Mouse (Mus musculus): ENCODE data around the gene Elp1.

The Elp1 gene

DNA sequence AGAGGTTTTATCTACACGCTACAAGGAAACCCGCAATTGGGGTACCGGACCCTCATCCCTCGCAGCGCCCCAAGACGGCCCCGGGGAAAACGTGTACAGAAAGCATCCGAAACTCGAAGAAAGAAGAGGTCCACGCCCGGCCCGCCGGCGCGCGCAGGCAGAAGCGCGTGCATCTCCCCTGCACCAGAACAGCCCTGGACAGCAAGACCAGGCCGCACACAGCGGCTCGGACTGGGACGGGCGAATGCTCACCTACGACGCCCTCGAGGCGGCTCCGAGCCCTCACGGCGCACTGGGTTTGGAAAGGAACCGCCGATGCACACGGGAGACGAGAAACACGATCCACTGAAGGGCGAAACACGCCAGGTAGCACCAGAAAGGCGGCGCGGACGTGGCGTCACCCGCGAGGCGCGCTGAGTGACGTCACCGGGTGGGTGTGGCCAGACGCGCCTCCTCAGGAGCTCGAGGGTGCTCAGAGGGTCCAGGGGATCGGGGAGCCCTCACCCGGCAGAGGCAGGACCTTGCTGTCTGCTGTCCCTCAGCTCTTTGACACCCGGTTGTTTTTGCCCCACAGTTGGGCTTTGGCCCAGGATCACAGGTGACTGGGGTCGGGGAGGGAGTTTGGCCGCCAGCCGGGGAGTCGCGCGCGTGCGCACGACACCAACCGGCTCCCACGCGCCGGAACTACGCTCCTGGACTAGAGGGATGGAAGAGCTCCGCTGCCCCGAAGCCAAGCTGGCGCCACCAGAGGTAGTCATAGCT, at the start of gene Elp1, which contains the start of gene Fam206a:
Gene Elp1, minus strand, starts transcription at position 425 of the 762 bp plus-strand sequence.
Gene Fam206a, plus strand, starts transcription at position 439 of the 762 bp plus-strand sequence.
- peak; percentile 99 to 100 for DNase-seq

DNA sequence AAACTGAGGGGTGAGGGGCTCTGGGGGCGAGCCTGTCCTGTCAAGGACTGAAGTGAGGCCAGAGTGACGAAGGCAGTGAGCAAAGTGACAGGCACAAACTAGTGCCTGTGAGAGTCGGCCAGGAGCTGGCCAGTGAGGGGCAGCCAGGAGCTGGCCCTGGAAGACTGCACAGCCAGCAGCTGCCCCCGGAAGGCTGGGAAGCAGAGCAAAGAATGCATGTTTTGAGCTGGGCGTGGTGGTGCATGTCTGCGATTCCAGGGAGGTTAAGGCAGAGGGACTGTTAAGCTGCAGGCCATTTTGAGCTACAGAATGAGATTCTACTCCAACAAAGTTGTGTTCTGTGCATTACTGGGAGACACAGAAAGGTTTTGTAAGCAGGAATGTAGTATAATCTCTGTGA, 48.6 kb upstream of the Elp1 start:
- DNase-seq = peak; percentile 22 to 36

DNA sequence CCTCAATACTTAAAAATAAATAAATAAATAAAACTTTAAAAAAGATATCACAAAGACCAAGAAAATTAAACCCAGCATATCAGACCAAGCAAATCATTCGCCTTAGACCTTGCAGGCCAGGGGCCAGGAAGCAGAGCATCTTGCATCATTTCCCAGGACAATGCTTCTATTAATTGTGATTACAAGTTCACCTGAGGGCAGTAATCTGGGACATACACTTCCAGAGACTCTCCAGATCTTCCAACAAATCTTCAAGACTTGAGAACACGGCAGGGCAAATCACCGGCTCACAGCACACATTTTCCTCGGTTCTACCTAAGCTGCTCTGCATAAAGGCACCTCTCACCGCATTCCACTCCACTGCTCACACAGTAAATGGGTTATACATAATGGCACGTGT, 45.9 kb upstream of the Elp1 start:
- no peak for DNase-seq

DNA sequence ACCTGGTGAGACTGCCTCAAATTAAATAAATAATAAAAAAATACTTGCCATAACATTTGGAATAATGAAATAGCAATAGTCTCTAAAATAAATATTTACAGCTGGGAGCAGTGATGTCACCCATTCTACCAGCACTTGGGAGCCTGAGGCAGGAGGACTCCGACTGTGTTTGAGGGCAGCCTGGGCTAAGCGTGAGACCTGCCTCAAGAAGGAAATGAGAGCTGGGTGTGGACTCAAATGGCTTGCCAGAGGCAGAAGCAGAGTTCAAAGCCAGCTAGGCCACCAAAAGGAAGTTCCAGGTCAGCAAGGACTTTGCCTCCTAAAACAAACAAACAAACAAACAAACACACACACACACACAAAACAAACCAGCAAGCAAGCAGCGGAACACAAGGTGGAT, 45.3 kb upstream of the Elp1 start:
- DNase-seq = no peak

DNA sequence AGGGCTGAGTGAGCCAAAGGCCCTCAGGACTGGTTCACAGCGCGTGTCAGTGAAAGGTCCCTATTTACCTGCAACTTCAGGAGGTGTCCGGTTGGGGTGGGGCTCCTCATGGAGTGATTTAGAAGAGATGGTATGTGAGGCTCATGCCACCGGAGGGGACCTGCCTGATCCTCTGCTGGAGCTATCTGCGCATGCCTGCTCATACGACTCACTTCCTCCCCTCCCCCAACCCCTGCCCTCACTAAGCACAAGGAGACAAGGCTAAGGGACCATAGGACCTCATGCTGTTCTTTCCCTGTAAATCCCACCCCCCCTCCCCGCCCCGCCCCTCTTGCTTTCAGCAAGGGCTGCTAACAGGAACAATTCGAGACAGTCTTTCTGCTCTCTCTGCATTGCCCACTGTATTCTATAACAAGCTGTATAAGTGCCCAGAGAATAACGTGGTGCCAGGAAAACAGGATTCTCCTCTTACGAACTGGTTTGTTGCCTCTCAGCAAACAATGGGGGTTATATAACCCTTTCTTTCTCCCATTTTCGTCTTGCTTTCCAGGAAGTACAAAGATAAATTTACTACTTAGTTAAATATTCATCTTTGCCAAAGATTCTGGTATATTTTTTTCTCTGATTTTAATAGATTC, 43.9 kb upstream of the Elp1 start:
- no peak for DNase-seq

DNA sequence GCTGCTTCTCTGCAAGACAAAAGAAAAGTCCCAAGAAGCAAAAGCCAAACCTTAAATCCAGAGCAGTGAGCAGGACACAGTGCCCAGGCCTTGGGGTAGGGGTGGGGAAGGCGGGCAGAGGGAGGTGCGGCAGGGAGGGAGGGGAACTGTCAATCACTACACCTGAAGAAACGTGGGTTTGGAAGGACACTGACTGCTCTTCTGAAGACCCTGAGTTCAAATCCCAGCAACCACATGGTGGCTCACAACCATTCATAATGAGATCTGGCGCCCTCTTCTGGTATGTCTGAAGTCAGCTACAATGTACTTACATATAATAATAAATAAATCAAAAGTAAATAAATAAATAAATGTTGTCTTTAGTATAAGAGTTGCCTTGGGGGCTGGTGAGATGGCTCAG, 42.8 kb upstream of the Elp1 start:
- no peak for DNase-seq

DNA sequence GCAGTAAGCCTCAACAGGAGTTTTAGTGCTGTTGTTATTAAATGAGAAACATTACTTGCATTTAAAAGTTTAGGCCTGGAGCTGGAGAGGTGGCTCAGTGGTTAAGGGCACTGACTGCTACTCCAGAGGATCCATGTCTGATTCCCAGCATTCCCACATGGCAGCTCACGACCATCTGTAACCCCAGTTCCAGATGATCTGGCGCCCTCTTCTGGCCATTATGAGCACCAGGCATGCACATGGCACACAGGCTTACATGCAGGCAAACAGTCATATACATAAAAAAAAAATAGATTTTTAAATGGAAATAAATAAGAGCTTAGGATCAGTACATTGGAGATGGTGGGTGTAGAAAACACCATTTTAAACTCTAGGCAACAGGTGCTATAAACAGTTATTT, 41.8 kb upstream of the Elp1 start:
- no peak for DNase-seq

DNA sequence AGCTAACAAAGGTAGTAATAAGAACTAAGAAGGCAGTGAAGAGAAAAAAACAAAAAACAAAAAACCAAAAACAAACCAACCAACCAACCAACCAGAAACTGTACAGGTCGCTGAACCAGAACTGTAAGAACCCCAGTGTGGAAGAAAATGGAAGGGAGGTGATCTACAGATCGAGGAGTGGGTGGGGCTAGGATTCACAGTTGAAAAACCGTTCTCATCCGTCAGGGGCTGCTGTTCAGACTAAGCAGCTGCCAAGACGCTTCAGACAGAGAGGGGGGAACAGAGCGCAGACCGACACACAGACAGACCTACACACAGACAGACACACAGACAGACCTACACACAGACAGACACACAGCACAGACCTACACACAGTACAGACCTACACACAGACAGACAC, 40.4 kb upstream of the Elp1 start:
- no peak for DNase-seq

DNA sequence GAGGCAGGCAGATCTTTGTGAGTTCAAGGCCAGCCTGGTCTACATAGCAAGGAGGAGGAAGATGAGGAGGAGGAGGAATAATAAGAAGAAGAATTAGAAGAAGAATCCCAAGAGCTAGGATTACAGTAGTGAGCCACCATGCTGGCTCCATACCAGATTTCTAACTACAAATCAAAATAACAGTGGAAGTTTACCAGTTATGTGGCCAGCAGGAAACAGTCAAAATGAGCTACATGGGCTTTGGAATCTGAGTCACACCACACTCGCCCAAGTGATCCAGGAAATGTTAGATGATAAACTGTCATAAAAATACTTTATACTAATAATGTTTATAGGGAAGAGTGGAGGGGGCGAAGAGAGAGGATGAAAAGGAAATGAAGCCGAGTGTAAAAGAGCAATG, 38.2 kb upstream of the Elp1 start:
- no peak for DNase-seq

DNA sequence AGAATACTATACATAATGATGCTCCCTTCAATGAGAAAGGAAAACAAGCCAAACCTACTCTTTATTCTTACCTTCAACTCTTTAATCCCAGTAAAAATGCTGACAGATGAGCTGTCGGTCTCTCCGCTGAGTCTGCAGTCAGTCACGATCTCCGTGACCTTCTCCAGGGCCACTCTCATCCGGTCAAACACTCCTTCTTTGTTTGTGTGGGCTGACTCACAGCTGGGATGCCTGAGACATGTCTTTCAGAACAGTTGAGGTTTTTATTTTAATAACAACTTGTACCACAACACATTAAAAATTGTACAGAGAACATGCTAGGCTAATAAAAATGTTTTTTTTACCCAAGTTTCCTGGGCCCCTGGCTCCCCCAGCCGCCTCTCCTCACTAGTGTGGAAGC, 35.5 kb upstream of the Elp1 start:
- DNase-seq = no peak

DNA sequence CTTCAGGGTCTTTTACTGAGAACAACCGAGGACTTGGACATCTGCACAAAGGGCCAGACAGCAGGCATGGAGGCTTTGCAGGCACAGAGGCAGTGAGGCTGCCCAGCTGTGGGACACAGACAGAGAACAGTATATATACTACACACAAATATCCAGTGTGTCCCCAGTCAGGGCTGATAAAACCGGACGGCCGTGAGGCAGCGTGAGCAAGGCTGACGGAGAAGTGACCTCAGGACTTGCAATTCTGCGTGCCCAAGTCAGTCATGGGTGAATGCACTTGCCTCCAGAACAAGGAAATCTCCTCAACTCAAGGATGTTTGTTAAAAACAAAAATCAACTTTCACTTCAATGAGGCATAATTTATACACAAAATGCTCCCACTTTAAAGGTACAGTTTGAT, 29.9 kb upstream of the Elp1 start:
- DNase-seq = no peak

DNA sequence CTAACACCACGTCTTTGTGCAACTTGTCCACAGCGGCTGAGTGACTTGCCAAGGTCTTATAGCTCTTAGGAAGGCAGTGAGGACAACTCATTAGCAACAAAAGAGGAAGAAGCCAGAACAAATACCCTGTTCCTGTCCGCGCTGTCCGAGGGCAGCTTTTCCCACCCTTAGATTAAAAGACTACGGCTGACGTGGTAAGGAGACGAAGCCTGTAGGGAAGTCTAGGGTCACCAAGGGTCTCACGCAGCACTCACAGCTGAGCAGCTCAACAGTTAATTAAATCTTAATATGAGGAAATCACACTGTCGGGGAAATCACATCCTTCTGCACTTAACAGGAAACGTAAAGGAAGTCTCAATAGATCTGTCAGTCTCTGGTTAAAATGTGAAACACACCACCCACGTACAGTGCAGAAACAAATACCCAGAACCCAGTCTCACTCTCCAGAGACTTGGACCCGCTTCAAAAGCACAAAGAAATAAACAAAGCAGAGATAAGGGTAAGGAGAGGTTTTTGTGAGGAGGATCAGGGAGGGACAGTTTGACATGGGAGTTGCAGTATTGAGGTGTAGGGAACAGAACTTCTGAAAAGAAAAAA, 29.0 kb upstream of the Elp1 start:
- DNase-seq = no peak

DNA sequence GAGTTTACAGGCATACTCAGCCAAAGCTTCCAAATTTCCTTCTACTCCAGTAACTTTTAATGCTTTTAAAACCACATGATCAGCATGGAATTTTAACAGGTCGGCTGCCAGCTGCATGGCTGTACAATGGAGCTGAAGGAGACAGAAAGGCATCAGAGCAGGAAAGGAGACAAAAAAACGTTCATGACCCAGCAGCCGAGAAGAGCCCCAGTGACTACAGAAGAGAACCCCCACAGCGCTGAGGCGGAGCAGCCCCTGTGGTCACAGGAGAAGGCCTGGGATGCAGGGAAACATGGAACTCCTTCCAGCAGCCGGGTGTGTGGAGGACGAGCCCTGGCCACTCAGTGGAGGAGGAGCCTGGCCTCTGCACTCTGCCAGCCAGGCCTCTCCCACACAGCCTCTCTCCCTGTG, 27.4 kb upstream of the Elp1 start:
- DNase-seq = peak in 1 of 2 experiments; percentile 19

DNA sequence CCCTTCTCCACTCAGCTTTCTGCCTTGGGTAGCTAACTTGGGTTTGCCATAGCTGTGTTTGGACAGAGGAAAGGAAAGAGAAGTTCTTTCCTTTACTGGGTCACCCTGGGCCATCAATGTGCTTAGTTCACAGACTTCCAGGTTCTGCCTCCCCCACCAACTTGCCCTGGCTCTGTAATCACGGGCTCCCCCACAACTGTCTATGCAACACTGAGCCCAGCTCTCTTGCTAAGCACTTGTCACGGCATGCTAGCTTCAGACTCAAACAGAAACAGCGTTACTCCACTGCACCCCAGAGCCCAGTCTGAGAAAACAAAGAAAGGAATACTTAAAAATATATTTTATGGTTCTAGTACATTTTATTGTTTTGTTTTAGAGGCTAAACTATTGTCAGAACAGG, 26.8 kb upstream of the Elp1 start:
- no peak for DNase-seq

DNA sequence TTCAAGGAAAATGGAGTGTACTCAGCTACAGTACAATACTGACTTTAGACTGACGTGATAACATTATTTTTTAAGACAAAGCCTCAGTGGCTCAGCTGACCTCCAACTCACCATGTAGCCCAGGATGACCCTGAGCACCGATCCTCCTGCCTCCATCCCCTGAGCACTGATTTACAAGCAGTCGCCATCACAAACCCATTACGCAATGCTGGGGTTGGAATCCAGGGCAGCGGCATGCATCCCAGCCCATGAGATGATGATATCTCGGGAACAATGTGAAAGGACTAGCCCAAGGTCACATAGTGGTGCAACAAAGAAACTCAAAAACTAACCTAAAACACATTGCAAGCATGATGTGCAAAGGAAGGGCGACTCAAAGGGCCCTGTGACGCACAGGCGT, 22.1 kb upstream of the Elp1 start:
- no peak for DNase-seq

DNA sequence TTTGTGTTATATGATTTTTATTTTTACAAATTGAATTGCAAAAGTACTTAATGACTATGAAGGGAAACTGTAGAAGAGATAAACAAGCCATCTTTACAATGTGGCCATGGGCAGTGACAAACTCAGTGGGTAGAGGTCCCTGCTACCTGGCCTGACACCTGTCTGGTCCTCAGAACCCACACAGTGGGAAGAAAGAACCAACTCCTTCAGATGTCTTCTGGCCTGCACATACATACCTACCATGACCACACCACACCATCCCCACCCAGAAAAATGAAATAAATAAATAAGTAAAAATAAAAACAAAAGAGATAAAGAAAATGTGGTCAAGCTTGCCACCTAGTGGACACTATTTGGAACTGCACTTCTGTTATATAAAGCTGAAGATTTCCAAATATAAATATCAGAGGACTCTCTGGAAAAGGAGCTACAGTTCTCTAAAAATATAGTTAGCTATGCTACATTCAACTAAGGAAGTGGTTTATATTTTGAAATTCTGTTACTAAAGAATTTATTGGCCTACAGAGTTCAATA, 18.0 kb upstream of the Elp1 start:
- DNase-seq = no peak

DNA sequence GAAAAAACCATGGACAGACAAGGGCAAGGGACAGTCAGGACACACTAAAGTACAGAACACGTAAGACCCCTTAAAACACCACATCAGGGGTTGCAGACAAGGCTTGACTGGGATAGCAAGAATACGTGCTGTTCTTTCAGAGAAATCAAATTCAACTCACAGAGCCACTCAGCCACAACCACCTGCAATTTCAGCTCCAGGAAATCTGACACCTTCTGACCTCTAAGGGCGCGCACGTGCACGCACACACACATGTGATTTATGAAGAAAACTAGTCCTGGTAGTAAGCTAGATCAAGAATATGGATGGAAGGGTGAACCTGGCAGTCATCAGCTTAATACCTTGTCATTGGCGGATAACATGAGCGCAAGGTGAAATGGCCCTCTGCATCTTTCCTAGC, 13.0 kb upstream of the Elp1 start:
- no peak for DNase-seq

DNA sequence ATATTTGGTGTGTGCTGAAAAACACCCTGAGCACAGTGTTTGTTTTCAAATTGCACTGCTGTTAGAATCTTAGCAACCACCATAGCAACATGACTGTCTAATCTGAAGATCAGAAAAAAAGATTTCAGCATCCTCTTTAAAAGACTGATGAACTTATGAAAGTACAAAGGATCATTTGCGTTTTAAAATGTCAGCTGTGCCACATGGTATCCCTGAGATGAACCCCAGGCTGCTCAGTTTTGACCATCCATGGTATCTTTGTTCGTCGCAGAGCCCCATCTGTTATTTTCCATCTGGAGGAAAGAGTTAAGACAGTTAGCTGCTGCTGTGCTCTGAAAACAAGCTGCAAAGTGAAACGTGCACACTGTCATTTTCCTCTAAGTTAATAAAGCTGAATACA, 10.0 kb upstream of the Elp1 start:
- DNase-seq = no peak

DNA sequence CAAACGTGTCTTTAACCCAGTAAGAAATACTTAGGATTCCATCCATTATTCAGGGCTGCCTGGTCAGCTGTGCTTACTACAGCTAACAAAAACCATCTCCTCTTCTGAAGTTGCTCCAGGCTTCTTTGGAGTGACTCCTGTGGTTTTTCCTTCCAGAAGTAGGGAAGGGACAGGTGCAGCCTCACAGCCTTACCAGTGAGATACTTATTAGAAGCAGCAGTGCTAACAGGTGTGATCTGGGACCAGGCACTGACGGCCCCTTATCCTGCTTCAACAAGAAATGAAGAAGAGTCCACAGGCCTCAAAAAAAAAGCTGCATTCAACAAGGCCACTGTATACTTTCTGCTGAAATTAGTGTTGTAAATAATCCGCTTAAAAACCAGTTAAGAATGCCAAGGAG, 9.5 kb upstream of the Elp1 start:
- DNase-seq = no peak

DNA sequence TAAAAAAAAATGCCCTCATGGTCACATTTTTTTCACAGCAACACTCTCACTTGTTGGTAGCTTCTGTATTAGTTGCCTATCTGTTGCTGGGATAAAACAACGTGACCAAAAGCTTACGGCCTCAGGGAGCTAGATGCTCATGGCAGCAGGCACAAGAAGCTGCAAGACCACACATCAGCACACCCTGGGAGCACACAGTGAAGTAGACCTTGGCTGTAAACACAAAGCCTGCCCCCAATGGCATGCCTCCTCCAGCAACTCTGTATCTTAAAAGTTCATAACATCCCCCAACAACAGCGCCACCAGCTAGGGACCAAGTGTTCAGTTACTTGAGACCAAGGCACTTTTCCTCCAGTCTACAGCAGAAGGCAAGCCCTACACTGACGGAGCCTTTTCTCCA, 6.9 kb upstream of the Elp1 start:
- no peak for DNase-seq

DNA sequence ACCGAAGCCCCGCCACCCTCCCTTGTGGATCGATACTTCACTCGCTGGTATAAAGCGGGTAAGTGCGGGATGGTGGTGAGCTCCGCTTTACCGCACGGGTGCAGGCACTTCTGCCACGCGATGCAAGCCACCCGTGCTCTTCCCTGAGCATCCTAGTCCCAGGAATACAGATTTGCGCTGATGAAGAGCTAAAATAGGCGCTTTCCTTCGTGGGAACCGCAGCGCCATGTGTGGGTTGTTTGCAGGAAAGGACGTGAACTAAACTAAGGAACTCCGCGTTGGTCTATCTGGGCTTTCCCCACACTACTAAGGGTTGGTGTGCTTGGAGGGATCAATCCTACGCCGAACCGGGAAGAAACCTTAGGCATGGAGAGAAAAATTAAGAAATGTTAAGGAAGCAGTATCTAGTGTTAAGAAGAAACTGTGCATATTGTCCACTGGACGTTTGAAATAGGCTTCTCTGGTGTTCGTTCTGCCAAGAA, 579 bp upstream of the Elp1 start:
- no peak for DNase-seq

DNA sequence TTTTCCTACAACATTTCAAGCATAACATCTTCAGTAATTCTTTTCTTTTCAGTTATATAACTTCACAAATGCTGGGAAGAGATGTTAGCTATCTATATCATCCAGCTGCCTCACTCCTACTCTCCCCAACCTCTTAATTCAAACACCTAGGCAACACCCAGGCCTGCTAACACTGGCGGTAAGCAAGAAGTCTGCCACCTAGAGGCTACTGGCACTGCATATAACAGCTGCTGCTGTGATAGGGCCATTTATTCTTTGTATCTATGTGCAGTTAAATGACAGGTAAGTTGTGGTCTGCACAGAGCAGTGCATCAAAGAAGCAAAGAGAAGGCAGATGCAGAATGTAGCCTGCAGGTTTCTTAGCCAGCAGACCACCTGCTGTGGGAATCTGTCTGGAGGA, 10.8 kb downstream of the Elp1 start:
- DNase-seq = no peak

DNA sequence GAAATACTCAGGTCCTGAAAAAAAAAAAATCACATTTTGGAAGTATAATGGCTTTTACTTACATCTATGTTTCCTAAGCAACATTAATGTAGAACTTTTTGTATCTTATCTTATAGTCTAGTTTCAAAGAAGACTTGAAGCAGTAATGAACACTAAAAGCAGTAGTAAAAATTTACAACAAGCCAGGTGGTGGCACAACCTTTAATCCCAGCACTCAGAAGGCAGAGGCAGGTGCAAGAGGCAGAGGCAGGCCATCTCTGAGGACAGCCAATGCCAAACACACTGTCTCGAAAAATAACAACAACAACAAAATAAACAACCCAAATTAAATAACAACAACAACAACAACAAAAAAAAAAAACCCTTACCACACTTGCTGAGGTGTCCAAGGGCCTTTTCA, 31.1 kb downstream of the Elp1 start:
- DNase-seq = no peak

DNA sequence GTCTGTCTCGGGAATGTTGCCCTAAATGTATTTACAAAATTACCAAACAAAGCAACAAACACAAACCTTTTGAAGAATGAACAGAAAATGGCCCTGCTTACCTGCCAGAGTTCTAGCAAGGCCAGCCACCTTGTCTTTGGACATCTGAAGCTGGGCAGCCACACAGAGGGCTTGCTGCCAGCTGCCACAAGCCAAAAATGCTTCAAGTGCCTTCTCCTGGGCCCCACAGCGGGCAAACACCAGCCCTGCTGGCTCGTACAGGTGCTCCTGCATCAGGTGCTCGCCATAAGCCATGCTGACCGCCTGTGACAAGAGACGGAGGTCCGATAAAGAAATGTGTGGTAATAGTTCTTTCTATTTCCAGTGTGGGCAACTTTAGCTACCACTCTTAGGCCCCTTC, 33.2 kb downstream of the Elp1 start:
- no peak for DNase-seq
